Mouse (Mus musculus): ENCODE measurements around the gene Tspan11.

- TF ChIP-seq CTCF (IDR thresholded peaks at IDR 0.05) (no peak), EP300 (IDR thresholded peaks at IDR 0.05) (no peak)
These were observed 34.6 kb downstream of the Tspan11 start for GRCm38 (mm10) chr6:127921996-127922395.

Data from lung, postnatal 0 days (tissue).